Mouse (Mus musculus) testis, adult 2 months (tissue): ENCODE data around the gene Olfr317.

ENCODE experiments used
- CTCF ChIP-seq: fragments of 200-500 bp; IDR thresholded peaks from 2 replicates; pipeline ENCODE4 v1.5.1; 2012; ENCODE audit warnings: low read depth, mild to moderate bottlenecking, inconsistent platforms, low read length, moderate library complexity; ENCODE audit not compliant: control insufficient read depth, insufficient read depth, insufficient replicate concordance
- POLR2A ChIP-seq: fragments of 200-500 bp; IDR thresholded peaks from 2 replicates; pipeline ENCODE4 v1.6.1; 2012; ENCODE audit warnings: low read depth, mild to moderate bottlenecking, inconsistent platforms, low read length, moderate library complexity; ENCODE audit not compliant: control insufficient read depth

GRCm38 (mm10) chr11:58733372-58733771 lies 5.6 kb downstream of the Olfr317 start:
- TF ChIP-seq POLR2A (no peak), CTCF (no peak)
